Mouse (Mus musculus) ES-Bruce4 (cell line): Measurements from ENCODE around the gene Mtx1. TPM values are rescaled to one million over a fixed set of nuclear protein-coding genes. Genes with fewer than 3 reads are reported as not detected.

Experiments used
- H3K27ac ChIP-seq: 2 replicates; pipeline ENCODE4 v1.5.1; 2012; ENCODE audit warnings: low read length, inconsistent platforms; ENCODE audit not compliant: insufficient read depth
- H3K27me3 ChIP-seq: 2 replicates; pipeline ENCODE4 v1.6.1; 2012; ENCODE audit warnings: mild to moderate bottlenecking, low read length, inconsistent platforms; ENCODE audit not compliant: control insufficient read depth, poor library complexity, insufficient read depth, severe bottlenecking
- H3K36me3 ChIP-seq: 2 replicates; pipeline ENCODE4 v1.6.1; 2012; ENCODE audit warnings: inconsistent platforms, mild to moderate bottlenecking, low read length, moderate library complexity; ENCODE audit not compliant: control insufficient read depth, poor library complexity, insufficient read depth, severe bottlenecking
- H3K4me1 ChIP-seq: one replicate; pipeline ENCODE4 v1.8.1; 2011; ENCODE audit warnings: low read length; ENCODE audit not compliant: control insufficient read depth, insufficient read depth
- H3K4me3 ChIP-seq: 2 replicates; pipeline ENCODE4 v1.5.1; 2011; ENCODE audit warnings: low read depth, mild to moderate bottlenecking, low read length
- H3K9ac ChIP-seq: 2 replicates; pipeline ENCODE4 v1.6.1; 2012; ENCODE audit warnings: low read depth, mild to moderate bottlenecking, inconsistent platforms; ENCODE audit not compliant: poor library complexity, severe bottlenecking
- H3K9me3 ChIP-seq: replicated peaks from 2 replicates; pipeline ENCODE4 v1.6.1; 2012; ENCODE audit warnings: mild to moderate bottlenecking, low read length, inconsistent platforms; ENCODE audit not compliant: control insufficient read depth, poor library complexity, insufficient read depth, severe bottlenecking
- CTCF ChIP-seq: IDR thresholded peaks from one replicate; pipeline ENCODE4 v1.8.1; 2011; ENCODE audit warnings: low read depth, low read length
- EP300 ChIP-seq: IDR thresholded peaks from 2 replicates; pipeline ENCODE4 v1.6.1; 2011; ENCODE audit warnings: low read depth, low read length; ENCODE audit not compliant: insufficient read depth
- POLR2A ChIP-seq: IDR thresholded peaks from one replicate; pipeline ENCODE4 v1.8.1; 2011; ENCODE audit warnings: low read length; ENCODE audit not compliant: insufficient read depth
- polyA plus RNA-seq: library from polyadenylated mRNA; stranded (reverse); fragments of >200 nt; gene quantifications from 2 replicates; pipeline ENCODE4 v1.2.4, GENCODE M21; 2011; ENCODE audit warnings: low read depth; ENCODE audit not compliant: missing spikeins, insufficient read depth, insufficient read length

Mtx1 gene
- polyA plus RNA-seq, 1 experiment = 136 TPM

DNA sequence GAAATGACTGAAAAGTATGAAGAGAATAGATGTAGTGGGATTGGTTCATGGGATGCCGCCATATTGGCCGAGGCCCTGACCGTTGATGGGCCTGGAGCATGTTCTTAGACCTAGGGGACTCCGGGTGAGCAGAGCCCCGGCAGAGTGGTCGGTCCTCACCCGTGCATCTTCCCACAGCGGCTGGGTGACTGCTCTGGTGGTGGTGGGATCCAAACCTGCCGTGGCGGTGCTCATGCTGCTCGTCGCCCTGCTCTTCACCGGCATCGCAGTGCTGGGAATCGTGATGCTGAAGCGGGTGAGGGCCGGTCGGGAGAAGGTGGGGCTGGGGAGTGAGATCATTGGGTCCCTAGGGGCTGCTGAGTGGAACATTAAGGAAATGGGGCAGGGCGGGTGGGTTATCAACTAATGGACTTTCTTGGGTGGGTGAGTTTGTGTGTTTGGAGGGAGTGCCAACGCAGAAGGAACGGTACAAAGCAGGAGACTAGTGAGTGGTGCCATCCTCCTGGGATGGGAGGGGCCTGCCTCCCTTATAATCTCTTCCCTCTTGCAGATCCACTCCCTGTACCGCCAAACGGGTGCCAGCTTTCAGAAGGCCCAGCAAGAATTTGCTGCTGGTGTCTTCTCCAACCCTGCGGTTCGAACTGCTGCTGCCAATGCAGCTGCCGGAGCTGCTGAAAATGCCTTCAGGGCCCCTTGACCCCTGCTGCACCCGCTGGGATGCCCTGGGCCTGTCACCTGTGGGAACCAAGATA, 45.0 kb downstream of the Mtx1 start:
- H3K9ac ChIP-seq = 0 out of 2 replicates have a peak overlapping the region, but pooled peaks have one; percentile 6
- peak overlapping the region; percentile 41 for H3K4me3 ChIP-seq
- H3K9me3 ChIP-seq = no peaks in the 10 kb centered on the region
- peaks cover 4% of the 10 kb centered on the region for H3K4me1 ChIP-seq
- H3K36me3 ChIP-seq = peaks cover 6% of the 10 kb centered on the region
- H3K27me3 ChIP-seq = no peaks in the 10 kb centered on the region
- no peak overlapping the region for H3K27ac ChIP-seq
- TF ChIP-seq EP300 (no peak), POLR2A (no peak), CTCF (no peak)

DNA sequence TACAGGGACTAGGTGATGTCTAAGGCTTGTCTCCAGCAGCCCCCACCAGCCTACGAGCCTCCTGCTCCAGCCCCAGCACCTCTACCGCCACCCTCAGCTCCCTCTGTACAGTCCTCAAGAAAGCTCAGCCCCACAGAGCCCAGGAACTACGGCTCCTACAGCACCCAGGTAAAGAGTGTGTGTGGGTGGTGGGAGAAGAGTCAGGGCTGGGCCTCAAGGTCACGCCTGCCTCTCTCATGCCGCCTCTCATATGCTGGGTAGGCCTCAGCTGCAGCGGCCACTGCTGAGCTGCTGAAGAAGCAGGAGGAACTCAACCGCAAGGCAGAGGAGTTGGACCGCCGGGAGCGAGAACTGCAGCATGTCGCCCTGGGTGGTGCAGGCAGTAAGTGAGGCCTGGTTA, 47.8 kb downstream of the Mtx1 start:
- Histone ChIP-seq H3K27ac (no peak overlapping the region), H3K36me3 (peaks cover 31% of the 10 kb centered on the region), H3K4me3 (no peak overlapping the region), H3K9ac (no peak overlapping the region), H3K27me3 (no peaks in the 10 kb centered on the region), H3K9me3 (no peaks in the 10 kb centered on the region), H3K4me1 (peaks cover 1% of the 10 kb centered on the region)
- TF ChIP-seq POLR2A (no peak), CTCF (no peak), EP300 (no peak)

- TF ChIP-seq CTCF (no peak), EP300 (no peak), POLR2A (no peak)
- Histone ChIP-seq H3K4me3 (peak overlapping the region; percentile 94), H3K4me1 (peaks cover 1% of the 10 kb centered on the region), H3K9me3 (no peaks in the 10 kb centered on the region), H3K27ac (0 out of 2 replicates have a peak overlapping the region, but pooled peaks have one; percentile 32), H3K36me3 (peaks cover 40% of the 10 kb centered on the region), H3K27me3 (no peaks in the 10 kb centered on the region), H3K9ac (peak overlapping the region; percentile 85)
Measured at GRCm38 (mm10) chr3:89178107-89178385, 48.8 kb downstream of the Mtx1 start.

GRCm38 (mm10) chr3:89177242-89178106, 49.4 kb downstream of the Mtx1 start, which contains the start of gene Scamp3:
TSS of gene Scamp3 (plus strand) at chr3:89177473.
- Histone ChIP-seq H3K27ac (peak within 1 kb of the TSS; percentile 34; the same call in 1 of the 2 replicates), H3K9me3 (no peaks in the 10 kb centered on the region), H3K36me3 (peaks cover 45% of the 10 kb centered on the region), H3K4me3 (peak within 1 kb of the TSS; percentile 94), H3K9ac (peak within 1 kb of the TSS; percentile 85), H3K27me3 (no peaks in the 10 kb centered on the region), H3K4me1 (peaks cover 1% of the 10 kb centered on the region)
- TF ChIP-seq EP300 = no peak
- TF ChIP-seq CTCF = no peak
- TF ChIP-seq POLR2A = no peak

GRCm38 (mm10) chr3:89176421-89176820, 50.5 kb downstream of the Mtx1 start:
- no peaks in the 10 kb centered on the region for H3K4me1 ChIP-seq
- no peak overlapping the region for H3K4me3 ChIP-seq
- H3K36me3 ChIP-seq = peaks cover 54% of the 10 kb centered on the region
- no peaks in the 10 kb centered on the region for H3K9me3 ChIP-seq
- H3K27ac ChIP-seq = 0 out of 2 replicates have a peak overlapping the region, but pooled peaks have one; percentile 17
- TF ChIP-seq EP300 (no peak), CTCF (no peak), POLR2A (no peak)
- H3K9ac ChIP-seq = no peak overlapping the region
- H3K27me3 ChIP-seq = no peaks in the 10 kb centered on the region

DNA sequence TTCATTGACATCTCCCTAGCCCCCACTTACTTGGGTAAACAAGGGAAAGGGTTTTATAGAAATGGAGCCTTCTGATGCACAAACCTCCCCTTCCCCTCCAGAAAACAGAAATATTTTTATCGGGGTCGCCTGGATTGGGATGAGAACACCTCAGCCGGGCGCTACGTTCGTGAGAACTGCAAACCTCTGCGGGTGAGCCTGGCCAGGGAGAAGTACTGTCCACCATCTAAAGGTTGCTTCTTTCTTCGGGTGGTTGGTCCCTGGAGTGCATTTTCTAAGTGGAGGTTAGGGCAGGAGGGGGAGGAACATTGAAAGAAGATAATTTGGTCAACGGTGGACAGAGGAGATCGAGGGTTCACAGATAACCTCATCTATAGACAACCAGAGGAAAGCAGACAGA, 51.3 kb downstream of the Mtx1 start:
- no peaks in the 10 kb centered on the region for H3K27me3 ChIP-seq
- H3K4me3 ChIP-seq = no peak overlapping the region
- no peak overlapping the region for H3K27ac ChIP-seq
- no peak overlapping the region for H3K9ac ChIP-seq
- H3K9me3 ChIP-seq = no peaks in the 10 kb centered on the region
- TF ChIP-seq EP300 (no peak), POLR2A (no peak), CTCF (no peak)
- no peaks in the 10 kb centered on the region for H3K4me1 ChIP-seq
- peaks cover 60% of the 10 kb centered on the region for H3K36me3 ChIP-seq
